Mouse (Mus musculus): Measurements from ENCODE around the gene Etv6. TPM values are rescaled to one million over a fixed set of nuclear protein-coding genes. Genes with fewer than 3 reads are reported as not detected.

Etv6 gene
- total and polyA plus RNA-seq, 2 experiments from 2014 or later: 6.1 to 30.3 TPM

DNA sequence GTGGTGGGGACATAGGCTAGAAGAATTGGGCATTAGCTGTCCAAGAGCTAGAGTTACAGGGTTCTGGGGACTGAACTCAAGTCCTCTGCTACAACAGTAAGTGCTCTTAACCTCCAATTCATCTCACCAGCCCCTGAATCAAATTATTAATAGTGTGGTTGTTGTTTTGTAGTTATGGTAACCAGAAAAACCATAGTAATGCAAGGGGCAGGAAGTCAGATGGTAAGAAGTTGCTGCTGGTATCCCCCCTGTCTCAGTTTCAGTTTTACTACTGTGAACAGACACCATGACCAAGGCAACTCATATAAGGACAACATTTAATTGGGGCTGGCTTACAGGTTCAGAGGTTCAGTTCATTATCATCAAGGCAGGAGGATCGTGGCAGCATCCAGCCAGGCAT is 266.5 kb downstream of the Etv6 start:
- Histone ChIP-seq H3K9me3 (replicated peaks; ENCODE audit: control insufficient read depth, low read length) (no peaks in the 10 kb centered on the region), H3K9ac (replicated peaks; ENCODE audit: low read depth, low read length) (no peak overlapping the region), H3K4me3 (ENCODE audit: low read depth, low read length) (no peak overlapping the region), H3K4me1 (ENCODE audit: control insufficient read depth, insufficient read depth) (no peaks in the 10 kb centered on the region), H3K27ac (ENCODE audit: low read depth) (no peak overlapping the region), H3K4me2 (ENCODE audit: low read depth, low read length) (no peak overlapping the region), H3K36me3 (replicated peaks; ENCODE audit: control insufficient read depth, insufficient read depth, low read length) (no peaks in the 10 kb centered on the region), H3K27me3 (ENCODE audit: control insufficient read depth, insufficient read depth, low read length) (no peaks in the 10 kb centered on the region)
- ATAC-seq (ENCODE audit: insufficient read depth, low read depth) (no peak), DNase-seq (ENCODE audit: low spot score) (no peak)
- 88% methylated on average over 1 of the region's 1 CpGs for WGBS
- no peak for TF ChIP-seq EP300 (IDR thresholded peaks at IDR 0.05; ENCODE audit: low read depth)
- TF ChIP-seq CTCF (IDR thresholded peaks at IDR 0.05; ENCODE audit: low read depth): no peak

DNA sequence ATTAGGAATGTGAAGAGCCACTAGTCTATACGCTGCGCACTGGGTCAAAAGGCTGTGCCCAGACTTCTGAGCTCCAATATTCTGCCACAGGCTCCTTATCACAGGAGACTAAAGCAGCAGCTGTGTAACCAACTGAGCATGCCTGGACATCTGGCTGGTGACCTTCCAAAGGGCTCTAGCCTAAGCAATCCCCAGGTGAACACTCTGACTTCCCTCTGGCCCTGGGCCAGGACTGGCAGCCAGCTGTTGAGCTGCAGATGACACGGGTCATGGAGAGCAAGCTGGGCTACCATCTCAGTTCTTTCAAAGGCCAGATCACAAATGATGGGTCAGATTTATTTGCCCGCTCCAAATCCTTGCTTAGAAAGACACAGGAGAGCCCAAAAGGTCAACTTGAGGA is 275.8 kb downstream of the Etv6 start:
- no peaks in the 10 kb centered on the region for H3K27me3 ChIP-seq (ENCODE audit: control insufficient read depth, insufficient read depth, low read length)
- H3K4me3 ChIP-seq (ENCODE audit: low read depth, low read length): no peak overlapping the region
- H3K36me3 ChIP-seq (replicated peaks; ENCODE audit: control insufficient read depth, insufficient read depth, low read length): no peaks in the 10 kb centered on the region
- H3K4me1 ChIP-seq (ENCODE audit: control insufficient read depth, insufficient read depth): no peaks in the 10 kb centered on the region
- no peaks in the 10 kb centered on the region for H3K9me3 ChIP-seq (replicated peaks; ENCODE audit: control insufficient read depth, low read length)
- DNase-seq (ENCODE audit: low spot score): no peak
- no peak overlapping the region for H3K27ac ChIP-seq (ENCODE audit: low read depth)
- H3K4me2 ChIP-seq (ENCODE audit: low read depth, low read length): no peak overlapping the region
- no peak for ATAC-seq (ENCODE audit: insufficient read depth, low read depth)
- H3K9ac ChIP-seq (replicated peaks; ENCODE audit: low read depth, low read length): no peak overlapping the region
- whole genome bisulfite sequencing: 80% methylated on average over 4 of the region's 4 CpGs
- TF ChIP-seq EP300 (IDR thresholded peaks at IDR 0.05; ENCODE audit: low read depth) (no peak), CTCF (IDR thresholded peaks at IDR 0.05; ENCODE audit: low read depth) (no peak)

DNA sequence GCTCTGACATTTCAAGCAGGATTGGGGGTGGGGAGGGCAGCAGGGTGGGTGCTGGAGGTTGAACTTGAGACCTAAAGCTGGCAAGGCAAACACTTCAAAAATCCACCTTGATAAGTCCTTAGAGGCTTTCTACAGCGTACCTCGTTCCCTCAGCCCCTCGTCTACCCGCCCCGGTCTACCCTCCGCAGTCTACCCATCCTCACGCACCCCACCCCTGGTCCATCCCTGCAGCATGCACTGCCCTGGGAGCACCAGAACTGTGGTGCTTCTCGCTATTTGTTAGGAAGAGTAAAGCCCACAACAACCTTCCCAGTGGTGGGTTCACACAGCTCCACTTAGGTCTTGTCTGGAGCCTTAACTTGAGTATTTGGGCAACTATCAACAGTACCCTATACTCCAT is 277.1 kb downstream of the Etv6 start:
- WGBS: 81% methylated on average over 8 of the region's 8 CpGs
- no peak overlapping the region for H3K27ac ChIP-seq (ENCODE audit: low read depth)
- H3K36me3 ChIP-seq (replicated peaks; ENCODE audit: control insufficient read depth, insufficient read depth, low read length): no peaks in the 10 kb centered on the region
- H3K9me3 ChIP-seq (replicated peaks; ENCODE audit: control insufficient read depth, low read length): no peaks in the 10 kb centered on the region
- H3K27me3 ChIP-seq (ENCODE audit: control insufficient read depth, insufficient read depth, low read length): no peaks in the 10 kb centered on the region
- H3K9ac ChIP-seq (replicated peaks; ENCODE audit: low read depth, low read length): no peak overlapping the region
- TF ChIP-seq EP300 (IDR thresholded peaks at IDR 0.05; ENCODE audit: low read depth): no peak
- TF ChIP-seq CTCF (IDR thresholded peaks at IDR 0.05; ENCODE audit: low read depth): no peak
- DNase-seq (ENCODE audit: low spot score): no peak
- H3K4me2 ChIP-seq (ENCODE audit: low read depth, low read length): no peak overlapping the region
- ATAC-seq (ENCODE audit: insufficient read depth, low read depth): no peak
- no peaks in the 10 kb centered on the region for H3K4me1 ChIP-seq (ENCODE audit: control insufficient read depth, insufficient read depth)
- H3K4me3 ChIP-seq (ENCODE audit: low read depth, low read length): no peak overlapping the region

DNA sequence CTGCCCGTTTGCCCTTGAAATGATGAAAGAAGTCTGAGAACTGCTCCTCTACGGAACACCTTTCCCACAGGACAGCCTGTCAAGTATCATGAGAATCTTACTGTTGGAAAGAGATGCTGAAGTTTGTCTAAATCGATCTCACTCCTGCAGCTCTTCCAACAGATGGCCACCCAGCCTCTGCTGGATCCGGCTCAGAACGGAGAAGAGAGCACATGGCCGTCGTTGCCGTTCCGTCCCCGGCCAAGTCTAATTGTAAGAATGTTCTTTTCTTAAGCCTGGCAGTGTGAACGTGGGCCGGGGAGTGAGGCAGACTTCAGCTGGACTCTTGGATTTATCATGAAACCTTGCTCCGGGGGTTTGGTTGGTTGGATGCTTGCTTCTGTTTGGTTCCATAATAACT is 281.9 kb downstream of the Etv6 start:
- TF ChIP-seq EP300 (IDR thresholded peaks at IDR 0.05; ENCODE audit: low read depth) (no peak), CTCF (IDR thresholded peaks at IDR 0.05; ENCODE audit: low read depth) (no peak)

More for the DNA sequence above, 281.9 kb downstream of the Etv6 start:
- Histone ChIP-seq H3K4me3 (ENCODE audit: low read depth, low read length) (no peak overlapping the region), H3K9ac (replicated peaks; ENCODE audit: low read depth, low read length) (no peak overlapping the region), H3K9me3 (replicated peaks; ENCODE audit: control insufficient read depth, low read length) (no peaks in the 10 kb centered on the region), H3K4me1 (ENCODE audit: control insufficient read depth, insufficient read depth) (no peaks in the 10 kb centered on the region), H3K27me3 (ENCODE audit: control insufficient read depth, insufficient read depth, low read length) (no peaks in the 10 kb centered on the region), H3K27ac (ENCODE audit: low read depth) (no peak overlapping the region), H3K4me2 (ENCODE audit: low read depth, low read length) (no peak overlapping the region), H3K36me3 (replicated peaks; ENCODE audit: control insufficient read depth, insufficient read depth, low read length) (no peaks in the 10 kb centered on the region)
- DNase-seq (ENCODE audit: low spot score) (no peak), ATAC-seq (ENCODE audit: insufficient read depth, low read depth) (no peak)
- 86% methylated on average over 13 of the region's 13 CpGs for WGBS

Other genes starting within 250 kb of the Etv6 start
- gene Kap, start 181.9 kb upstream of the Etv6 start, total RNA-seq (2014; rRNA removed; ENCODE audit: low replicate concordance): not detected in 2 replicates
- gene Kap, start 181.9 kb upstream of the Etv6 start, polyA plus RNA-seq (2015; fragmentation: Nextera tagmentation; extraction: Ambion mirVana): not detected in 2 replicates

All from heart, postnatal 0 days (tissue).